Mouse (Mus musculus) CD8-positive naive resting alpha-beta T cell, adult 2 months (primary cell): ENCODE results near the gene Tcf7l1.

ENCODE experiments used
- DNase-seq, 2 experiments: peaks; one replicate each; pipeline ENCODE4 v3.0.0; 2022; ENCODE audit warnings: low read depth in 2 of 2, low spot score in 2 of 2

Gene Tcf7l1

GRCm38 (mm10) chr6:72710897-72711507 lies 78.1 kb downstream of the Tcf7l1 start:
- DNase-seq, result no peak

GRCm38 (mm10) chr6:72699467-72700126 lies 89.5 kb downstream of the Tcf7l1 start:
- DNase-seq, result no peak

GRCm38 (mm10) chr6:72698559-72698958 lies 90.5 kb downstream of the Tcf7l1 start:
- DNase-seq, result no peak

GRCm38 (mm10) chr6:72696601-72697335 lies 92.3 kb downstream of the Tcf7l1 start:
- no peak for DNase-seq

GRCm38 (mm10) chr6:72694791-72695204 lies 94.3 kb downstream of the Tcf7l1 start:
- no peak for DNase-seq

GRCm38 (mm10) chr6:72694047-72694790 lies 94.8 kb downstream of the Tcf7l1 start:
- DNase-seq, result no peak

- no peak for DNase-seq
Measured at GRCm38 (mm10) chr6:72692469-72692868, 96.6 kb downstream of the Tcf7l1 start.

- DNase-seq, result no peak
Measured at GRCm38 (mm10) chr6:72691549-72691948, 97.5 kb downstream of the Tcf7l1 start.

GRCm38 (mm10) chr6:72690595-72690994 lies 98.5 kb downstream of the Tcf7l1 start:
- no peak for DNase-seq

- no peak for DNase-seq
Measured at GRCm38 (mm10) chr6:72690001-72690400, 99.1 kb downstream of the Tcf7l1 start.

- DNase-seq, result no peak
Measured at GRCm38 (mm10) chr6:72689046-72689445, 100.0 kb downstream of the Tcf7l1 start.

- no peak for DNase-seq
Measured at GRCm38 (mm10) chr6:72685165-72685564, 103.9 kb downstream of the Tcf7l1 start.

GRCm38 (mm10) chr6:72684260-72684805 lies 104.7 kb downstream of the Tcf7l1 start:
- DNase-seq, result no peak

GRCm38 (mm10) chr6:72682238-72682637 lies 106.8 kb downstream of the Tcf7l1 start:
- DNase-seq, result no peak

- no peak for DNase-seq
Measured at GRCm38 (mm10) chr6:72680936-72681335, 108.1 kb downstream of the Tcf7l1 start.

- DNase-seq, result no peak
Measured at GRCm38 (mm10) chr6:72678631-72679030, 110.4 kb downstream of the Tcf7l1 start.

GRCm38 (mm10) chr6:72677510-72678220 lies 111.4 kb downstream of the Tcf7l1 start:
- no peak for DNase-seq

- DNase-seq, result no peak
Measured at GRCm38 (mm10) chr6:72677079-72677478, 112.0 kb downstream of the Tcf7l1 start.

GRCm38 (mm10) chr6:72676376-72676775 lies 112.7 kb downstream of the Tcf7l1 start:
- DNase-seq, result no peak

- DNase-seq, result no peak
Measured at GRCm38 (mm10) chr6:72673751-72674150, 115.3 kb downstream of the Tcf7l1 start.

GRCm38 (mm10) chr6:72671129-72671528 lies 117.9 kb downstream of the Tcf7l1 start:
- no peak for DNase-seq
